Mouse (Mus musculus) heart, embryonic 12.5 days (tissue): ENCODE results near the gene Ralgapb. TPM values are rescaled to one million over a fixed set of nuclear protein-coding genes. Genes with fewer than 3 reads are reported as not detected.

Source experiments
- ATAC-seq: fragments of 200-750 bp; cut with Nextera tagmentation; 2 replicates; pipeline ENCODE4 v1.8.0; 2017; ENCODE audit warnings: moderate TSS enrichment, moderate library complexity; ENCODE audit not compliant: insufficient number of reproducible peaks, low FRiP score
- H3K27ac ChIP-seq: fragments of 300-500 bp; sonication (generic); 2 replicates; pipeline ENCODE4 v1.5.1; 2016; ENCODE audit warnings: mild to moderate bottlenecking, moderate library complexity; ENCODE audit not compliant: poor library complexity, severe bottlenecking
- H3K27me3 ChIP-seq: fragments of 300-500 bp; sonication (generic); replicated peaks from 2 replicates; pipeline ENCODE4 v1.6.1; 2016; ENCODE audit warnings: mild to moderate bottlenecking, moderate library complexity
- H3K36me3 ChIP-seq: fragments of 300-500 bp; sonication (generic); 2 replicates; pipeline ENCODE4 v1.6.1; 2016; ENCODE audit warnings: mild to moderate bottlenecking, moderate library complexity
- H3K4me1 ChIP-seq: fragments of 300-500 bp; sonication (generic); replicated peaks from 2 replicates; pipeline ENCODE4 v1.6.1; 2016; ENCODE audit warnings: mild to moderate bottlenecking
- H3K4me2 ChIP-seq: fragments of 300-500 bp; sonication (generic); 2 replicates; pipeline ENCODE4 v1.6.1; 2016; ENCODE audit warnings: mild to moderate bottlenecking, moderate library complexity
- H3K4me3 ChIP-seq: fragments of 300-500 bp; sonication (generic); 2 replicates; pipeline ENCODE4 v1.5.1; 2016; ENCODE audit warnings: mild to moderate bottlenecking
- H3K9ac ChIP-seq: fragments of 300-500 bp; sonication (generic); 2 replicates; pipeline ENCODE4 v1.6.1; 2016; ENCODE audit warnings: mild to moderate bottlenecking, moderate library complexity
- H3K9me3 ChIP-seq: fragments of 300-500 bp; sonication (generic); replicated peaks from 2 replicates; pipeline ENCODE4 v1.6.1; 2016; ENCODE audit warnings: mild to moderate bottlenecking, moderate library complexity
- WGBS: fragments of 180-500 bp; shearing (Covaris S2); methylation state at CpG from one replicate; pipeline ENCODE4 v1.1.7; 2016; 5-methylcytosine and 5-hydroxymethylcytosine counted together
- polyA plus RNA-seq: library from polyadenylated mRNA; unstranded; fragments of >200 nt; fragmentation: Nextera tagmentation; extraction: Ambion mirVana; gene quantifications from 2 replicates; pipeline ENCODE4 v1.2.1, GENCODE M21; 2016

The Ralgapb gene
- polyA plus RNA-seq, 1 experiment from 2014 or later: 15.8 TPM

- Histone ChIP-seq H3K27me3 (no peaks in the 10 kb centered on the region), H3K4me2 (no peak overlapping the region), H3K4me1 (peaks cover 16% of the 10 kb centered on the region), H3K27ac (no peak overlapping the region), H3K9me3 (0 out of 2 replicates have a peak, but pooled peaks cover 6% of the 10 kb centered on the region), H3K36me3 (no peaks in the 10 kb centered on the region), H3K4me3 (no peak overlapping the region), H3K9ac (no peak overlapping the region)
- 63% methylated on average over 11 of the region's 11 CpGs for WGBS
- ATAC-seq: no peak
Measured at GRCm38 (mm10) chr2:158519071-158519470, 109.4 kb downstream of the Ralgapb start.

GRCm38 (mm10) chr2:158519800-158520199 is 110.2 kb downstream of the Ralgapb start:
- Histone ChIP-seq H3K27ac (no peak overlapping the region), H3K27me3 (no peaks in the 10 kb centered on the region), H3K9ac (no peak overlapping the region), H3K9me3 (0 out of 2 replicates have a peak, but pooled peaks cover 6% of the 10 kb centered on the region), H3K4me2 (no peak overlapping the region), H3K4me3 (no peak overlapping the region), H3K36me3 (no peaks in the 10 kb centered on the region), H3K4me1 (peaks cover 16% of the 10 kb centered on the region)
- WGBS: 76% methylated on average over 6 of the region's 6 CpGs
- no peak for ATAC-seq

GRCm38 (mm10) chr2:158523060-158523459 is 113.4 kb downstream of the Ralgapb start:
- H3K4me1 ChIP-seq: peaks cover 16% of the 10 kb centered on the region
- no peak overlapping the region for H3K9ac ChIP-seq
- no peak overlapping the region for H3K27ac ChIP-seq
- no peak overlapping the region for H3K4me2 ChIP-seq
- no peak overlapping the region for H3K4me3 ChIP-seq
- H3K27me3 ChIP-seq: no peaks in the 10 kb centered on the region
- H3K9me3 ChIP-seq: 0 out of 2 replicates have a peak, but pooled peaks cover 6% of the 10 kb centered on the region
- no peak for ATAC-seq
- 58% methylated on average over 8 of the region's 8 CpGs for WGBS
- no peaks in the 10 kb centered on the region for H3K36me3 ChIP-seq

- peaks cover 8% of the 10 kb centered on the region; the same call in 1 of the 2 replicates for H3K4me1 ChIP-seq
- no peak for ATAC-seq
- H3K27me3 ChIP-seq: no peaks in the 10 kb centered on the region
- no peak overlapping the region for H3K9ac ChIP-seq
- H3K9me3 ChIP-seq: 0 out of 2 replicates have a peak, but pooled peaks cover 6% of the 10 kb centered on the region
- H3K36me3 ChIP-seq: no peaks in the 10 kb centered on the region
- H3K27ac ChIP-seq: no peak overlapping the region
- 76% methylated on average over 16 of the region's 16 CpGs for WGBS
- H3K4me2 ChIP-seq: no peak overlapping the region
- H3K4me3 ChIP-seq: no peak overlapping the region
Measured at GRCm38 (mm10) chr2:158524129-158524860, 114.6 kb downstream of the Ralgapb start.

- ATAC-seq: no peak
Measured at GRCm38 (mm10) chr2:158534090-158534489, 124.4 kb downstream of the Ralgapb start.

GRCm38 (mm10) chr2:158534559-158534958 is 124.9 kb downstream of the Ralgapb start:
- Histone ChIP-seq H3K4me3 (no peak overlapping the region), H3K27ac (no peak overlapping the region), H3K9ac (no peak overlapping the region), H3K4me1 (no peaks in the 10 kb centered on the region), H3K9me3 (peaks cover 4% of the 10 kb centered on the region; the same call in 1 of the 2 replicates), H3K4me2 (no peak overlapping the region), H3K27me3 (peaks cover 9% of the 10 kb centered on the region; the same call in 1 of the 2 replicates), H3K36me3 (no peaks in the 10 kb centered on the region)
- ATAC-seq: no peak
- WGBS: 73% methylated on average over 8 of the region's 8 CpGs

More at GRCm38 (mm10) chr2:158534090-158534489, 124.4 kb downstream of the Ralgapb start:
- Histone ChIP-seq H3K27me3 (peaks cover 5% of the 10 kb centered on the region; the same call in 1 of the 2 replicates), H3K4me3 (no peak overlapping the region), H3K36me3 (no peaks in the 10 kb centered on the region), H3K9ac (no peak overlapping the region), H3K4me2 (no peak overlapping the region), H3K27ac (no peak overlapping the region), H3K4me1 (no peaks in the 10 kb centered on the region), H3K9me3 (peaks cover 4% of the 10 kb centered on the region; the same call in 1 of the 2 replicates)
- WGBS: 6% methylated on average over 4 of the region's 4 CpGs

- H3K4me1 ChIP-seq: no peaks in the 10 kb centered on the region
- no peak; the same call in 1 of the 2 replicates for ATAC-seq
- no peak overlapping the region for H3K9ac ChIP-seq
- peak overlapping the region; percentile 4; the same call in 1 of the 2 replicates for H3K4me3 ChIP-seq
- H3K36me3 ChIP-seq: no peaks in the 10 kb centered on the region
- no peaks in the 10 kb centered on the region for H3K9me3 ChIP-seq
- H3K27ac ChIP-seq: no peak overlapping the region
- 43% methylated on average over 24 of the region's 24 CpGs for WGBS
- peaks cover 46% of the 10 kb centered on the region for H3K27me3 ChIP-seq
- H3K4me2 ChIP-seq: peak overlapping the region; percentile 57
Measured at GRCm38 (mm10) chr2:158539433-158540305, 130.0 kb downstream of the Ralgapb start.

- Histone ChIP-seq H3K9me3 (no peaks in the 10 kb centered on the region), H3K36me3 (no peaks in the 10 kb centered on the region), H3K9ac (no peak overlapping the region), H3K4me2 (no peak overlapping the region), H3K4me3 (no peak overlapping the region), H3K27me3 (peaks cover 46% of the 10 kb centered on the region), H3K4me1 (no peaks in the 10 kb centered on the region), H3K27ac (no peak overlapping the region)
- 41% methylated on average over 4 of the region's 4 CpGs for WGBS
- ATAC-seq: no peak
Measured at GRCm38 (mm10) chr2:158541286-158541685, 131.6 kb downstream of the Ralgapb start.

GRCm38 (mm10) chr2:158545266-158545665 is 135.6 kb downstream of the Ralgapb start:
- Histone ChIP-seq H3K36me3 (no peaks in the 10 kb centered on the region), H3K4me1 (no peaks in the 10 kb centered on the region), H3K27me3 (peaks cover 51% of the 10 kb centered on the region), H3K9ac (no peak overlapping the region), H3K27ac (no peak overlapping the region), H3K4me2 (no peak overlapping the region), H3K9me3 (no peaks in the 10 kb centered on the region), H3K4me3 (no peak overlapping the region)
- WGBS: 69% methylated on average over 2 of the region's 2 CpGs
- no peak for ATAC-seq

- Histone ChIP-seq H3K27ac (no peak overlapping the region), H3K36me3 (no peaks in the 10 kb centered on the region), H3K4me1 (no peaks in the 10 kb centered on the region), H3K9me3 (no peaks in the 10 kb centered on the region), H3K4me2 (peak overlapping the region; percentile 39), H3K4me3 (no peak overlapping the region), H3K9ac (no peak overlapping the region), H3K27me3 (peaks cover 54% of the 10 kb centered on the region)
- no peak for ATAC-seq
- 4% methylated on average over 17 of the region's 17 CpGs for WGBS
Measured at GRCm38 (mm10) chr2:158546751-158547150, 137.1 kb downstream of the Ralgapb start.
